Mouse (Mus musculus) limb, embryonic 15.5 days (tissue): Measurements from ENCODE around the gene Fanca. TPM values are rescaled to one million over a fixed set of nuclear protein-coding genes. Genes with fewer than 3 reads are reported as not detected.

Experiments
- ATAC-seq: fragments of 200-750 bp; cut with Nextera tagmentation; 2 replicates; pipeline ENCODE4 v1.8.0; 2017; ENCODE audit warnings: low read depth, moderate TSS enrichment; ENCODE audit not compliant: insufficient number of reproducible peaks, low FRiP score, low TSS enrichment
- H3K27ac ChIP-seq: fragments of 300-500 bp; sonication (generic); 2 replicates; pipeline ENCODE4 v1.5.1; 2015; ENCODE audit warnings: moderate library complexity, mild to moderate bottlenecking, inconsistent platforms
- H3K27me3 ChIP-seq: fragments of 300-500 bp; sonication (generic); 2 replicates; pipeline ENCODE4 v1.6.1; 2015; ENCODE audit warnings: inconsistent platforms
- H3K36me3 ChIP-seq: fragments of 300-500 bp; sonication (generic); 2 replicates; pipeline ENCODE4 v1.6.1; 2015; ENCODE audit warnings: inconsistent platforms
- H3K4me1 ChIP-seq: fragments of 300-500 bp; sonication (generic); 2 replicates; pipeline ENCODE4 v1.6.1; 2015; ENCODE audit warnings: inconsistent platforms
- H3K4me2 ChIP-seq: fragments of 300-500 bp; sonication (generic); 2 replicates; pipeline ENCODE4 v1.6.1; 2015; ENCODE audit warnings: mild to moderate bottlenecking, inconsistent platforms
- H3K4me3 ChIP-seq: fragments of 300-500 bp; sonication (generic); 2 replicates; pipeline ENCODE4 v1.5.1; 2015; ENCODE audit warnings: mild to moderate bottlenecking, inconsistent platforms
- H3K9ac ChIP-seq: fragments of 300-500 bp; sonication (generic); 2 replicates; pipeline ENCODE4 v1.6.1; 2015; ENCODE audit warnings: inconsistent platforms
- H3K9me3 ChIP-seq: fragments of 300-500 bp; sonication (generic); 2 replicates; pipeline ENCODE4 v1.6.1; 2016; ENCODE audit warnings: inconsistent platforms
- whole genome bisulfite sequencing: fragments of 180-500 bp; shearing (Covaris S2); methylation state at CpG from one replicate; pipeline ENCODE4 v1.1.7; 2015; 5-methylcytosine and 5-hydroxymethylcytosine counted together
- polyA plus RNA-seq: library from polyadenylated mRNA; unstranded; fragments of >200 nt; fragmentation: Nextera tagmentation; extraction: Ambion mirVana; gene quantifications from 2 replicates; pipeline ENCODE4 v1.2.1, GENCODE M21; 2015

Fanca gene
- polyA plus RNA-seq, 1 experiment from 2014 or later = 14.8 TPM

DNA sequence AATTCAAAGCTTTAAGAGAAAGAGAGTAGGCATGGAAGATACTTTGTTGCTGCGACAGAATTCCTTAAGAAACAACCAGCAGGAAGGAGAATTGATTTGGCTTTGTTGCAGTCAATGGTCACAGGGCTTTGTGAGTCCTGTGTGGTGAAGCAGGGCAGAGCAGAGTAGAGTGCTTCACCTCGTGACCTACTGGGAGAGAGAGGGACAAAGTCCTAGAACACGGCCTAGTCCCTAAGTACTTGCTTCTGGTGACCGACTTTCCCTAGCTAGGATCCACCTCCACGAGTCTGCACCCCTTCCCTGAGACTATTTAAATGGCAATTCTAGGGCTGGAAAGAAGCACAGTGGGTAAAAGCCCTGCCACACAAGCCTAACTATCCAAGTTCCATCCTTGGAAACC is 11.6 kb upstream of the Fanca start:
- no peak for ATAC-seq
- peaks cover 17% of the 10 kb centered on the region for H3K4me1 ChIP-seq
- H3K36me3 ChIP-seq = no peaks in the 10 kb centered on the region
- H3K4me2 ChIP-seq = no peak overlapping the region
- peaks cover 35% of the 10 kb centered on the region for H3K27me3 ChIP-seq
- H3K27ac ChIP-seq = no peak overlapping the region
- no peaks in the 10 kb centered on the region for H3K9me3 ChIP-seq
- no peak overlapping the region for H3K4me3 ChIP-seq
- no peak overlapping the region for H3K9ac ChIP-seq
- 73% methylated on average over 5 of the region's 5 CpGs for WGBS

GRCm38 (mm10) chr8:123329350-123329749 is 11.0 kb upstream of the Fanca start:
- Histone ChIP-seq H3K4me1 (peaks cover 17% of the 10 kb centered on the region), H3K9ac (no peak overlapping the region), H3K27ac (no peak overlapping the region), H3K27me3 (peaks cover 30% of the 10 kb centered on the region), H3K4me3 (no peak overlapping the region), H3K36me3 (no peaks in the 10 kb centered on the region), H3K9me3 (no peaks in the 10 kb centered on the region), H3K4me2 (no peak overlapping the region)
- no peak for ATAC-seq
- WGBS = 83% methylated on average over 4 of the region's 4 CpGs

GRCm38 (mm10) chr8:123328552-123328951 is 10.2 kb upstream of the Fanca start:
- Histone ChIP-seq H3K27ac (no peak overlapping the region), H3K4me3 (no peak overlapping the region), H3K9ac (no peak overlapping the region), H3K9me3 (no peaks in the 10 kb centered on the region), H3K27me3 (peaks cover 22% of the 10 kb centered on the region), H3K4me1 (peaks cover 15% of the 10 kb centered on the region), H3K36me3 (no peaks in the 10 kb centered on the region), H3K4me2 (no peak overlapping the region)
- no peak for ATAC-seq
- 86% methylated on average over 2 of the region's 2 CpGs for WGBS

GRCm38 (mm10) chr8:123319522-123320164 is 1.3 kb upstream of the Fanca start:
- 33% methylated on average over 7 of the region's 7 CpGs for WGBS
- Histone ChIP-seq H3K4me3 (no peak overlapping the region), H3K9me3 (no peaks in the 10 kb centered on the region), H3K9ac (no peak overlapping the region), H3K4me2 (no peak overlapping the region), H3K36me3 (no peaks in the 10 kb centered on the region), H3K27ac (no peak overlapping the region), H3K4me1 (peaks cover 19% of the 10 kb centered on the region), H3K27me3 (no peaks in the 10 kb centered on the region)
- ATAC-seq = no peak

DNA sequence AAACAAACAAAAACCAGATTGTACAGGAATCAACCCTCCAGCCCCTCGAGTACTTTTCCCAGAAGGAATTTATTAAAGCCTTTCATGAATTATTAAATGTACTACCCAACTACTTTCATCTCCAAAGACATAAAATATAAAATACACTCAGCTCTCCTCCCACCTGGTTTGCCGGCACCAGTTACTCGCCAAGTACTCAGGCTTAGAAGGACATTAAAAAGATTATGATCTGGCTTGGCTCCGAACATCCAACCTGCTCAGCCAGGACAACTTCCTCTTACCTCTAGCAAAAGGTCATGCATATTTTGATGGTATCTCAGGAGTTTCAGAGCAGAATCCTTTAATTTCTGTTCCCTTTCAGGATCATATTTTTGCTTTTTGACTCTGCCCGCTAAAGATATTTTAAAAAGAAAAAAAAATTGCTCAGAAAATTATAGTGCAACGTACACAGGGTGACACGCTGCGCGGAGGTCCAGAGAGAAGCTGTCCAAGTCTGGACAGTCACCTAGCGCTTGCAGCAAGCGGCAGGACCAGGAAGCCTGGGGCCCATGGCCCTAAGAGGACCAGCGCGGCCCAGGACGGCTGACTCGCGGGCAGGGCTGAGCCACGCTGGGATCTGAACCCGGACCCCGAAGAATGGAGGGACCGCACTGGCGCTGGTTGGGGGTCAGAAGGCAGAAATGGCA is 452 bp downstream of the Fanca start:
- Histone ChIP-seq H3K9ac (peak overlapping the region; percentile 47), H3K9me3 (no peaks in the 10 kb centered on the region), H3K4me2 (peak overlapping the region; percentile 88), H3K36me3 (no peaks in the 10 kb centered on the region), H3K27ac (no peak overlapping the region), H3K27me3 (no peaks in the 10 kb centered on the region), H3K4me3 (peak overlapping the region; percentile 54), H3K4me1 (peaks cover 19% of the 10 kb centered on the region)
- WGBS = 2% methylated on average over 21 of the region's 21 CpGs
- peak; percentile 73 for ATAC-seq

- no peak overlapping the region for H3K9ac ChIP-seq
- H3K4me1 ChIP-seq = no peaks in the 10 kb centered on the region
- H3K9me3 ChIP-seq = no peaks in the 10 kb centered on the region
- no peaks in the 10 kb centered on the region for H3K27me3 ChIP-seq
- ATAC-seq = no peak
- 67% methylated on average over 4 of the region's 4 CpGs for WGBS
- no peak overlapping the region for H3K4me3 ChIP-seq
- H3K27ac ChIP-seq = no peak overlapping the region
- H3K4me2 ChIP-seq = no peak overlapping the region
- H3K36me3 ChIP-seq = peaks cover 11% of the 10 kb centered on the region; the same call in 1 of the 2 replicates
Observed at GRCm38 (mm10) chr8:123308738-123309137, 9.6 kb downstream of the Fanca start.

DNA sequence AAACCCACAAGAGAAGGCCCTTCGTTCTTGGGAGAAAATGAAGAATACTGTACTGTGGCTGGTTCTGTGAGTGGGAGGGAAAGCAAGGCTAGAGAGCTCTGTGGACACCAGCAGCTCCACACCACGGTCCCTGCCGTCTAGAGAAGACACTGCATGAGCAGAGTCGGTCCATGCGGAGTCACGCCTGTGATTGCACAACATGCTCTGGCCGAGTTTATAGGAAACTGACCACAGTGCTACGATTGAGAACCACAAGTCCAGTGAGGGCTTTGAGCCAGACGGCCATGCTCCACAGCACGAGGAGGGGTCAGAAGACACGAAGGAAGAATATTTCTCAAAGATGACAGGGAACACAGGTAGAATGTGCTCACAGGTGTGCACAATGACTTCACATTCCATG is 20.1 kb downstream of the Fanca start:
- ATAC-seq = no peak
- peaks cover 21% of the 10 kb centered on the region for H3K36me3 ChIP-seq
- no peak overlapping the region for H3K4me3 ChIP-seq
- H3K4me1 ChIP-seq = no peaks in the 10 kb centered on the region
- H3K9ac ChIP-seq = no peak overlapping the region
- no peaks in the 10 kb centered on the region for H3K27me3 ChIP-seq
- H3K9me3 ChIP-seq = no peaks in the 10 kb centered on the region
- no peak overlapping the region for H3K27ac ChIP-seq
- no peak overlapping the region for H3K4me2 ChIP-seq
- 92% methylated on average over 11 of the region's 11 CpGs for WGBS

GRCm38 (mm10) chr8:123292785-123293184 is 25.6 kb downstream of the Fanca start:
- no peaks in the 10 kb centered on the region for H3K9me3 ChIP-seq
- no peaks in the 10 kb centered on the region for H3K27me3 ChIP-seq
- ATAC-seq = no peak
- no peak overlapping the region for H3K9ac ChIP-seq
- WGBS = 85% methylated on average over 2 of the region's 2 CpGs
- peaks cover 36% of the 10 kb centered on the region for H3K36me3 ChIP-seq
- no peak overlapping the region for H3K4me2 ChIP-seq
- no peak overlapping the region for H3K4me3 ChIP-seq
- H3K4me1 ChIP-seq = no peaks in the 10 kb centered on the region
- H3K27ac ChIP-seq = no peak overlapping the region

GRCm38 (mm10) chr8:123292281-123292680 is 26.1 kb downstream of the Fanca start:
- 79% methylated on average over 3 of the region's 3 CpGs for WGBS
- no peaks in the 10 kb centered on the region for H3K9me3 ChIP-seq
- H3K36me3 ChIP-seq = peaks cover 40% of the 10 kb centered on the region

DNA sequence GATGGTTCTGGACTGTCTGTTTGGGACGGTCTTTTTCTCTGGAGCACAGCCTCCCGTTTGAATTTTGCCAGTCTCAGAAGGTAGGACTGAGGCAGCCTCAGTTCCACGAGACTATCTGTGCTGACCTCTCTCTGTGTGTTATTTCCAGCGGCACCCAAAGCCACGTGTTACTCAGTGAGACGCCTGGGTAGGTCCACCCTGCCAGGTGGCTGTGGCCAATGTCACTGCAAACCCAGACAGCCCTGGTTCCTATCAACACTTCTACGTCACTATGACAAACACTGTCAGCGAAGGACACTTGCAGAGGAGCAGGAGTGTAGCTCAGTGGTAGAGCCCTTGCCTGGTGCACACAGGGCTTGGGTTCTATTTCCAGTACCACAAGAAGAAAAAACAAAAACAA is 26.7 kb downstream of the Fanca start:
- Histone ChIP-seq H3K9me3 (no peaks in the 10 kb centered on the region), H3K36me3 (peaks cover 38% of the 10 kb centered on the region), H3K4me2 (no peak overlapping the region), H3K27ac (no peak overlapping the region), H3K4me1 (no peaks in the 10 kb centered on the region), H3K27me3 (no peaks in the 10 kb centered on the region), H3K4me3 (no peak overlapping the region), H3K9ac (no peak overlapping the region)
- WGBS = 81% methylated on average over 8 of the region's 8 CpGs
- no peak for ATAC-seq

More at GRCm38 (mm10) chr8:123292281-123292680, 26.1 kb downstream of the Fanca start:
- no peaks in the 10 kb centered on the region for H3K27me3 ChIP-seq
- no peak overlapping the region for H3K4me3 ChIP-seq
- H3K27ac ChIP-seq = no peak overlapping the region
- no peaks in the 10 kb centered on the region for H3K4me1 ChIP-seq
- H3K9ac ChIP-seq = no peak overlapping the region
- ATAC-seq = no peak
- no peak overlapping the region for H3K4me2 ChIP-seq

GRCm38 (mm10) chr8:123290679-123291078 is 27.7 kb downstream of the Fanca start:
- H3K36me3 ChIP-seq = peaks cover 32% of the 10 kb centered on the region
- WGBS = 92% methylated on average over 8 of the region's 8 CpGs
- no peaks in the 10 kb centered on the region for H3K4me1 ChIP-seq
- no peak overlapping the region for H3K4me2 ChIP-seq
- H3K27ac ChIP-seq = no peak overlapping the region
- no peak overlapping the region for H3K4me3 ChIP-seq
- no peaks in the 10 kb centered on the region for H3K9me3 ChIP-seq
- no peak for ATAC-seq
- no peaks in the 10 kb centered on the region for H3K27me3 ChIP-seq
- H3K9ac ChIP-seq = no peak overlapping the region

- Histone ChIP-seq H3K27me3 (no peaks in the 10 kb centered on the region), H3K27ac (no peak overlapping the region), H3K4me2 (no peak overlapping the region), H3K36me3 (peaks cover 27% of the 10 kb centered on the region), H3K4me3 (no peak overlapping the region), H3K9ac (no peak overlapping the region), H3K4me1 (no peaks in the 10 kb centered on the region), H3K9me3 (no peaks in the 10 kb centered on the region)
- no peak for ATAC-seq
- WGBS = 70% methylated on average over 4 of the region's 4 CpGs
Observed at GRCm38 (mm10) chr8:123290166-123290565, 28.2 kb downstream of the Fanca start.
